Mouse (Mus musculus): ENCODE results near the gene Exoc7. TPM values are rescaled to one million over a fixed set of nuclear protein-coding genes. Genes with fewer than 3 reads are reported as not detected.
A peak's percentile ranks its signal among the peaks of the same experiment; 100 is the strongest.

Exoc7 gene
- polyA plus RNA-seq, 1 experiment from 2014 or later: 79.4 TPM

- 5% methylated on average over 26 of the region's 26 CpGs for WGBS
- peaks cover 59% of the 10 kb centered on the region for H3K4me1 ChIP-seq
- peak overlapping the region; percentile 96 for H3K4me2 ChIP-seq
- H3K4me3 ChIP-seq: peak overlapping the region; percentile 61
- H3K9ac ChIP-seq: peak overlapping the region; percentile 54; the same call in 1 of the 2 replicates
- ATAC-seq (ENCODE audit: insufficient number of reproducible peaks, insufficient read depth, low FRiP score, low TSS enrichment, low read depth): no peak
- peaks cover 26% of the 10 kb centered on the region for H3K27me3 ChIP-seq
- H3K36me3 ChIP-seq: 0 out of 2 replicates have a peak, but pooled peaks cover 6% of the 10 kb centered on the region
- H3K27ac ChIP-seq: no peak overlapping the region
- no peaks in the 10 kb centered on the region for H3K9me3 ChIP-seq
Measured at GRCm38 (mm10) chr11:116334417-116334782, 27.4 kb upstream of the Exoc7 start.

GRCm38 (mm10) chr11:116333526-116334416 lies 26.7 kb upstream of the Exoc7 start:
- Histone ChIP-seq H3K36me3 (0 out of 2 replicates have a peak, but pooled peaks cover 4% of the 10 kb centered on the region), H3K27me3 (peaks cover 26% of the 10 kb centered on the region), H3K4me1 (peaks cover 64% of the 10 kb centered on the region), H3K9ac (peak overlapping the region; percentile 54; the same call in 1 of the 2 replicates), H3K4me3 (peak overlapping the region; percentile 61), H3K4me2 (peak overlapping the region; percentile 96), H3K27ac (no peak overlapping the region), H3K9me3 (no peaks in the 10 kb centered on the region)
- no peak for ATAC-seq (ENCODE audit: insufficient number of reproducible peaks, insufficient read depth, low FRiP score, low TSS enrichment, low read depth)
- WGBS: 20% methylated on average over 31 of the region's 31 CpGs

DNA sequence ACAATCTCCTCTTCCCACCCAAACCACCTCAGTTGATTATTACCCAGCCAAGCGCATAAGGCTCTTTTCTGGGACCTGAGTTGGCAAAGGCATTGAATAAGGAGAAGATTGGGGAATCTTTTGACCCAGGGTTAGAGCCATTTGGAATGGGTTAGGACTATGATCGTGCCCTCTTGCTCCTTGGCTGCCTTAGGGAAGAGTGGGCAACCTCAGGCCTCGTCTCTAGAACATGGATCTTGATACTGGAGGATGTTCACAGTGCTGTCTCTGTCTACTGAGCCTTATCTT lies 25.9 kb upstream of the Exoc7 start:
- Histone ChIP-seq H3K36me3 (no peaks in the 10 kb centered on the region), H3K4me1 (peaks cover 66% of the 10 kb centered on the region), H3K9ac (no peak overlapping the region), H3K27ac (no peak overlapping the region), H3K27me3 (peaks cover 26% of the 10 kb centered on the region), H3K4me2 (no peak overlapping the region), H3K4me3 (no peak overlapping the region), H3K9me3 (no peaks in the 10 kb centered on the region)
- WGBS: 88% methylated on average over 3 of the region's 3 CpGs
- ATAC-seq (ENCODE audit: insufficient number of reproducible peaks, insufficient read depth, low FRiP score, low TSS enrichment, low read depth): no peak

DNA sequence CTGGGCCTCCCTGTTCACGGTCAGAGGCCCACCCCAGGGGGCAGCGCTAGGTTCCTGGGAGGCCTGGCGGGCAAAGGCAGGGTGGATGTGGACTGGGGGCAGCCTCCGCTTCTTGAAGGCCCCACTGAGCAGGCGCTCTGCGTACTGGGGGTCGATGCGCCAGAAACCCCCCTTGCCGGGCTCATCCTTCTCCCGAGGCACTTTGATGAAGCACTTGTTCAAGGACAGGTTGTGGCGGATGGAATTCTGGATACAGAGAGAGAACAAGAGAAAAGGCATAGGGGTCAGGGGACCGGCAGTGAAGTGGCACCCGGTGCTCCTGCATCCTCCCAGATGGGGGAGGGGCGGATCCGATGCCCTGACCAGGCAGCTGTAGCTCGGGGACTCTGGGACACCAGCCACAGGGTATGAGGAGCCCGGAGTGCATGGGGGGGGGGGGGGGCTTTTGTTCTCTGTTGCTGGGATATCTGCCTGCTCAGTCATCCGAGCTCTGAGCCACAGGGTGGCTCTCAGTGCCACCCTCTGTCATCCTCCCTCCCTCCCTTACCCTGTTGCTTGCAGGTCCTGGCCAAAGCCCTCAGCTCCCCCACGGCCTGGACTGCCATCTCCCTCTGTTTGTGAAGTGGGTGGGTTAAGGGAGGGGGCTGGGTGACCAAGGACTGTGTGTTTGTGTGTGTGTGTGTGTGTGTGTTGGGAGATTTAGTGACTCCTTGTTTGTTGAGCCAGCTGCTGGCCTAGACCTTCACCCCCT lies 25.4 kb upstream of the Exoc7 start:
- peaks cover 26% of the 10 kb centered on the region for H3K27me3 ChIP-seq
- H3K9ac ChIP-seq: no peak overlapping the region
- H3K4me2 ChIP-seq: no peak overlapping the region
- no peaks in the 10 kb centered on the region for H3K9me3 ChIP-seq
- peaks cover 61% of the 10 kb centered on the region for H3K4me1 ChIP-seq
- 37% methylated on average over 19 of the region's 19 CpGs for WGBS
- no peak overlapping the region for H3K27ac ChIP-seq
- H3K36me3 ChIP-seq: no peaks in the 10 kb centered on the region
- H3K4me3 ChIP-seq: no peak overlapping the region
- ATAC-seq (ENCODE audit: insufficient number of reproducible peaks, insufficient read depth, low FRiP score, low TSS enrichment, low read depth): no peak

DNA sequence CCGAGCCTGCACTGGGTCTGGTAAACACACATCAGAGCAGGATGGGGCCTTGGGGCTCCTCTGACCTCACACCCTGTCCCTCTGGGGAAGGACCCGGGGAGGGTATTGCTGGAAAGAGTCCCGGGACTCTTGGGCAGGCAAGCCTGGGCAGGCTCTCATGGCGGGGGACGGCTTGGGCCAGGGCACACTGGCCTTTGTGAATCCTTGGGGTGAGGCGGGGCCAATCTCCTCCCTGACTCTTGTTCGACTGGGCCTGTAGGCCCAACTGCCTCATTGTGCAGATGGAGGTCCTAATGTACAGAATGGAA lies 23.1 kb upstream of the Exoc7 start:
- H3K9ac ChIP-seq: no peak overlapping the region
- ATAC-seq (ENCODE audit: insufficient number of reproducible peaks, insufficient read depth, low FRiP score, low TSS enrichment, low read depth): no peak
- WGBS: 58% methylated on average over 7 of the region's 7 CpGs
- H3K9me3 ChIP-seq: no peaks in the 10 kb centered on the region
- H3K36me3 ChIP-seq: no peaks in the 10 kb centered on the region
- H3K4me3 ChIP-seq: no peak overlapping the region
- H3K27me3 ChIP-seq: peaks cover 25% of the 10 kb centered on the region
- H3K4me1 ChIP-seq: peaks cover 50% of the 10 kb centered on the region
- peak overlapping the region; percentile 44 for H3K27ac ChIP-seq
- H3K4me2 ChIP-seq: no peak overlapping the region

DNA sequence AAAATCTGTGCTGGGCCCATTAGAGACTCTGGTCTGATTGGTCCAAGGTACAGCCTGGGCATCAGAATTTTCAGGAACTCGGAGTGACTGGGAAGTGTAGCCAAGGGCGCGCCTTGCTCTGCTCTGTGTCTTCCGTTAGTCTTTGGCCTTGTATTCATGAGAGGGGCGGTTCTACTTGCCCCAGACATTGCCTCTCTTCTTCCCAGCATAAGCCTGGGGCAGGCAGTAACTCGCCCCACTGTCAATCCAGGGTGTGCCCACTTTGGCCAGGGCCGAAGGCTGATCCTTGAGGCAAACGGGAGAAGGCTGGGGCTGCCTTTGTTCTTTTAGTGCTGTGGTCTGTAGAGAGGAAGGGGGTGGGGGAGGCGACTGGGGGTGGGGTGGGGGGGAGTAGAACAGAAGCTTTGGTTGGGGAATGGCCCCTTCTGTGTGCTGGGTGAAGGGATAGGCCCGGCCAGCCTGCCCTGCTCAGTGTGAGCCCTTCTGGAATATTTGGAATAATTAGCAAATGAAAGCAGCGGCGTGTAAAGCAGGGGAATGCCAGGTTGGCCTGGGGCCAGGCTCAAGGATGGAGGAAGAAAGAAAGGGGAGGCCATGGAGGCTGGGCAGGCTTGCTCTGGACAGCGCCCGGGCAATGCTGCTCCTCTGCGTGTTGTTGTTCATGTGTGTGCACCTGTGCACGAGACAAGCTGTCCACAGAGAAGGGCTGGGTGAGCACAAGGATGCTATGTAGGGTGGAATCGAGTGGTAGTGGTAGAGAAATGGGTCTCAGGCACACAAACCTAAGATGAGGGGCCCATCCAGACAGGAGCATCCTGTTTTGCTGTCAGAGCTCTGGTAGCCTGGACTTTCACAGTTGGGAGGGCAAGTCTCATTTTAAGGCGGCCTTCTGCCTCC lies 22.5 kb upstream of the Exoc7 start:
- H3K9me3 ChIP-seq: no peaks in the 10 kb centered on the region
- peak overlapping the region; percentile 44 for H3K27ac ChIP-seq
- no peaks in the 10 kb centered on the region for H3K36me3 ChIP-seq
- 40% methylated on average over 18 of the region's 18 CpGs for WGBS
- H3K9ac ChIP-seq: no peak overlapping the region; the same call in 1 of the 2 replicates
- no peak overlapping the region for H3K4me3 ChIP-seq
- H3K27me3 ChIP-seq: peaks cover 19% of the 10 kb centered on the region
- H3K4me2 ChIP-seq: no peak overlapping the region
- no peak for ATAC-seq (ENCODE audit: insufficient number of reproducible peaks, insufficient read depth, low FRiP score, low TSS enrichment, low read depth)
- peaks cover 44% of the 10 kb centered on the region for H3K4me1 ChIP-seq

DNA sequence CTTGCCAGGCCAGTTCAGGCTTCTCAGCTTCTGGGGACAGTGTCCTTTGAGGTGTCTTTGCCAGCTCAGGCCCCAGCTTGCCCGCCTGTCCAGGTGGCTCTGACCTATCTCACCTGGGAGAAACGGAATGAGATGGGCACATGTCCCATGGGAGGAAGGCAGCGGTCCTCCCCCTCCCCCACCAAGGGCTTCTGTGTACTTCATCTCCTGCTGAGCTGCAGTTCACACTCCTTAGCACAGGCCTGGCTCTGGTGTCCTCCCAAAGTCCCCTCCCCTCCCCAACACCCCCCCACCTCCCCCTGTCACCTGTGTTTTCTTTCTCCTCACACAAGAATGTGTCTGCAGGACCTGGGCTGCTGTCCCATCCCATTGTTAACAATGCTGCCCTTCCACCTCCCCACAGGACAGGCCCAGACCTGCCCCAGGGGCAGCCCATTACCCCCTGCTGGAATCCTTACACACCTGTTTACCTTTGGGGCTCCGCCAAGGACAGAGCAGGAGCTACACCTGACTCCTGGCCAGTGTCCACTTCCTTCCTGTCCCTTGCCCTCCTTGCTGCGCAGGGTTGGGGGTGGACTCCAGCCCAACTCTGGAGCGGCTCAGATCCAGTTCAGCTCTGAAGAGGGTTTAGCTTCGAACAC lies 20.1 kb upstream of the Exoc7 start:
- 62% methylated on average over 7 of the region's 7 CpGs for WGBS
- Histone ChIP-seq H3K4me1 (peaks cover 24% of the 10 kb centered on the region), H3K27ac (no peak overlapping the region), H3K27me3 (0 out of 2 replicates have a peak, but pooled peaks cover 1% of the 10 kb centered on the region), H3K9ac (no peak overlapping the region), H3K4me2 (no peak overlapping the region), H3K36me3 (no peaks in the 10 kb centered on the region), H3K9me3 (no peaks in the 10 kb centered on the region), H3K4me3 (no peak overlapping the region)
- ATAC-seq (ENCODE audit: insufficient number of reproducible peaks, insufficient read depth, low FRiP score, low TSS enrichment, low read depth): no peak

DNA sequence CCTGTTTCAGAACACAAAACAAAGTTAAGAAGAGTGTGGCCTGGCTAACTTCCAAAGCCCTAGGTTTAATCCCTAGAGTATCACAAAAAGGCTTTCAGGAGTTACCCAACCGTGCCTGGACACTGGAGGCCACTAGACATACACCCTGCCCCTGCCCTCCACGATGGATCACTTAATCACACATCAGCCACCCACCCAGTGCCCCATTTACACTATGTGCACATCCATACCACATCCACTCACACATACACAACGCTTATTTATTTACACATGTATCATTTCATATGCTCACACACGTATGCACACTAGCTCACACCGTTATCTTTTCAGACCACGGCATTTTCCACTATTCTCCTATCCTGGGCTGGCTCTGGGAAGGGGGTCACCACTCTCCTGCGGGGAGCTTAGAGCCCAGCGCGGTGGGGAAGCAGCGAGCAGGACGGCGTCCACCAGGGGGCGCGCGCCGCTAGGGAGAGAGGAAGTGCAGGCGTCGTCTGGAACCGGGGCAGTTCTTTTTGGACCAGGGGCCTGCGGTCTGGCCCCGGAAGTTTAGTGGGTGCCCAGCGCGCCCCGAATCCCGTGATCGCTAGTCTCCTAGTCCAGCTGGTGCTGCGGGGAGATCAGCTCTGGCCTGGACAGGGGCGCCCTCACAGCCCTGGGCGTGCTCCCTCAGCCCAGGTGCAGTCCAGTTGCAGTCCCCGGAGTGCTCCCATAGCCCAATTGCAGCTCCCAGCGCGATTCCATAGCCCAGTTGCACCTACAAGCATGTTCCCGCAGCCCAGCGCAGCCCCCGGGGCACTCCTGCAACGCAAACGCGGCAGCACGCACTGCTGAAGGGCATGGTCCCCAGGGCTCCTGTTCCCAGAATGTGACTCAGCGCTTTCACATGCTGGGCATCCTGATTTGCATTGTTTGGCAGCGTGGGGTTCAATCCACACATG lies 12.0 kb upstream of the Exoc7 start:
- Histone ChIP-seq H3K9me3 (no peaks in the 10 kb centered on the region), H3K4me1 (peaks cover 9% of the 10 kb centered on the region), H3K27ac (no peak overlapping the region), H3K36me3 (no peaks in the 10 kb centered on the region), H3K27me3 (peaks cover 8% of the 10 kb centered on the region; the same call in 1 of the 2 replicates), H3K4me3 (peak overlapping the region; percentile 49), H3K9ac (peak overlapping the region; percentile 81), H3K4me2 (peak overlapping the region; percentile 98)
- WGBS: 2% methylated on average over 41 of the region's 41 CpGs
- peak; percentile 45; the same call in 1 of the 2 replicates for ATAC-seq (ENCODE audit: insufficient number of reproducible peaks, insufficient read depth, low FRiP score, low TSS enrichment, low read depth)

GRCm38 (mm10) chr11:116312359-116312758 lies 5.3 kb upstream of the Exoc7 start:
- no peaks in the 10 kb centered on the region for H3K36me3 ChIP-seq
- no peak overlapping the region for H3K9ac ChIP-seq
- H3K27ac ChIP-seq: no peak overlapping the region
- ATAC-seq (ENCODE audit: insufficient number of reproducible peaks, insufficient read depth, low FRiP score, low TSS enrichment, low read depth): no peak
- H3K4me3 ChIP-seq: no peak overlapping the region
- WGBS: 44% methylated on average over 8 of the region's 8 CpGs
- peaks cover 4% of the 10 kb centered on the region; the same call in 1 of the 2 replicates for H3K4me1 ChIP-seq
- 0 out of 2 replicates have a peak, but pooled peaks cover 3% of the 10 kb centered on the region for H3K27me3 ChIP-seq
- no peak overlapping the region for H3K4me2 ChIP-seq
- no peaks in the 10 kb centered on the region for H3K9me3 ChIP-seq

- 51% methylated on average over 8 of the region's 8 CpGs for WGBS
- H3K4me1 ChIP-seq: peaks cover 9% of the 10 kb centered on the region
- H3K9ac ChIP-seq: no peak overlapping the region
- H3K27ac ChIP-seq: no peak overlapping the region
- 0 out of 2 replicates have a peak, but pooled peaks cover 3% of the 10 kb centered on the region for H3K27me3 ChIP-seq
- no peak overlapping the region for H3K4me2 ChIP-seq
- no peaks in the 10 kb centered on the region for H3K9me3 ChIP-seq
- no peak overlapping the region for H3K4me3 ChIP-seq
- no peaks in the 10 kb centered on the region for H3K36me3 ChIP-seq
- no peak for ATAC-seq (ENCODE audit: insufficient number of reproducible peaks, insufficient read depth, low FRiP score, low TSS enrichment, low read depth)
Measured at GRCm38 (mm10) chr11:116311169-116311568, 4.1 kb upstream of the Exoc7 start.
